Mouse (Mus musculus) splenic B cell, adult 2 months (primary cell): ENCODE data around the gene Pip5kl1.
A peak's percentile ranks its signal among the peaks of the same experiment; 100 is the strongest.

Source experiments
- DNase-seq: peaks from one replicate; pipeline ENCODE4 v3.0.0-alpha.2; 2011; ENCODE audit warnings: low read depth, low spot score
- H3K27me3 ChIP-seq: 2 replicates; pipeline ENCODE4 v1.6.1; 2012; ENCODE audit warnings: mild to moderate bottlenecking, low read length, moderate library complexity, mixed read lengths; ENCODE audit not compliant: control insufficient read depth, poor library complexity, insufficient read depth, severe bottlenecking
- H3K36me3 ChIP-seq: 2 replicates; pipeline ENCODE4 v1.6.1; 2012; ENCODE audit warnings: mild to moderate bottlenecking, low read length, moderate library complexity, mixed read lengths; ENCODE audit not compliant: control insufficient read depth, poor library complexity, insufficient read depth, severe bottlenecking

Gene Pip5kl1

DNA sequence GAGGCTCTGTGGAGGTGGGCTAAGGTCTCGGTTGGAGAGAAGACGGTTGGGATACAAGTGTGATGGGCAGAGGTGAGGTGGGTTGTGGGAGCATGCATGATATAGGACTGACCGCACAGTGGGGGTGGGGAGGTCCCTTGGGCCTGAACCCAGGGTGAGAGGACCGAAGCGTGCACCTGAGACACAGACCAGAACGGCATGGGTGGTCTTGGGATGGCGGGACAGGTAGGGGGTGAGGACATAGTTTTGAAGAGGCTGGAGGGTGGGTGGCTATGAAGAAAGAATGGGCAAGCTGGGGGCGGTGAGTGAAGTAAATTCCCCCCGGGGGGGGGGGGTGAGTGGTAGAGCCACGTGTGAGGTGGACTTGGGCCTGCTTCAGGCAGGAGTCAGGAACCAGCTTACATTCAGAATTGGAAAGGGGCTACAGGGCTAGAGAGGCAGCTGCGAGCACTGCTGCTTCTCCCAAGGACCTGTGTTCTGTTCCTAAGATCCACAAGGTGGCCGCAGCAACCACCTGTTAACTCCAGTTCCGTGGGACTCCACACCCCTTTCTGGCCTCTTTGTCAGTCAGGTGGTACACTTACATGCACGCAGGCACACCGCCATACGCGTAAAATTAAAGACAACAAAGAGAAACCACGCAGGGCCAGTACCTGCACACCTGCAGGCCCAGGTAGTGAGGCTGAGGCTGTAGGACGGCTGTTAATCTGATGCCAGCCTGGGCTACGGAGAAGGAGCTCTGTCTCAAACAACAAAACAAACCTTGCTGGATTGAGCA lies 52.9 kb downstream of the Pip5kl1 start:
- Histone ChIP-seq H3K36me3 (no peaks in the 10 kb centered on the region), H3K27me3 (no peaks in the 10 kb centered on the region)
- DNase-seq: no peak

- no peak for DNase-seq
- Histone ChIP-seq H3K36me3 (no peaks in the 10 kb centered on the region), H3K27me3 (no peaks in the 10 kb centered on the region)
Observed at GRCm38 (mm10) chr2:32628044-32628550, 53.5 kb downstream of the Pip5kl1 start.

DNA sequence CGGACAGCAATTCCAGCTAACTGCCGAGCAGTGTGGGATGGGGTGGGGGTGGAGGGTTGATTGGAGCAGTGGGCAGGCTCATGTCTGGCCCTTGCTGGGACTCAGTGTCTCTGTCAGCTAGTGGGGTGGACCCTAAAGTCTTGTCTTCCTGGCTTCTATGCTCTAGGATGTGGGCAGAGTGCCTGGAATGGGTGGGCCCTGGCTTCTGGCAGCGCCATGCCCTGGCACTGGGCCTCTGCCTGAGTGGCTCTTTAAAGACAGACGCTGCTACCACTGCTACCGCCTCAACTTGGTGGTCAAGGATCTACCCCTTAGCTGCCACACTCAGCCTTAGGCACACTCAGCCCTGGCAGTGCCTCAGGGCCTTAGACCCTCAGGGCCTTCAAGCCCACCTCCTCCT lies 54.1 kb downstream of the Pip5kl1 start:
- DNase-seq: no peak
- no peaks in the 10 kb centered on the region for H3K36me3 ChIP-seq
- H3K27me3 ChIP-seq: no peaks in the 10 kb centered on the region

DNA sequence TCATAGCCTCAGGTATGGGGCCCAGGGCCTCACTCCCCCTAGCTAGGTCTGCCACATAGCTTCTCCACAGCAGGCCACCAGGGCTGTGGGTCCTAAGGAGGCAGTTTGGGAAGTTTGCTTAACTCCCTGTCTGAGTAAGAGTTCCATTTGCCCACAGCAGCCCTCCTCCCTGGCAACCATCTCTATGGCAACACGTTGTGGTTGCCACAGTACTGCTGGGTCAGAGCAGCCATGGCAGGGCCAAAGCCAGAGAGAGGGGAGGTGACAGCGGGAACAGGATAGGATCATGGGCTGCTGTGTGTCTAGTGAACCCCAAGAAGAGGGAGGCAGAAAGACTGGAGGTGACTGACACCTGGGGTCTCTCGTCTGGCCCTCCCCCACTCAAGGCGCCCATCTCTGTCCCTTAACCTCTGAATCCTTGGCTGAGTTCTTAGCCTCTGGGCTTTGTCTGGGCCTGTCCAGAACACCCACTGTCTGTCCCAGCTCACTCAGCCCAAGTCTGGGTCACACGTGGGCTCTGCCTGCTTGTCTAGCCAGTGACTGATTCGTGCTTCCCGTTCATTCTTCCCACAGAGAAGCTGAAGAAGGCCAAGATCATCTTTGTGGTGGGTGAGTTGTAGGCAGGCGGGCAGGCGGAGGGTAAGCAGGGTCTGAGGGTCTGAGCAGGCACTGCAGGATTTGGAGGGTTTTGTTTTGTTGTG lies 54.8 kb downstream of the Pip5kl1 start:
- H3K36me3 ChIP-seq: no peaks in the 10 kb centered on the region
- H3K27me3 ChIP-seq: no peaks in the 10 kb centered on the region
- DNase-seq: no peak

- no peak for DNase-seq
- Histone ChIP-seq H3K27me3 (no peaks in the 10 kb centered on the region), H3K36me3 (no peaks in the 10 kb centered on the region)
Observed at GRCm38 (mm10) chr2:32630036-32630435, 55.4 kb downstream of the Pip5kl1 start.

DNA sequence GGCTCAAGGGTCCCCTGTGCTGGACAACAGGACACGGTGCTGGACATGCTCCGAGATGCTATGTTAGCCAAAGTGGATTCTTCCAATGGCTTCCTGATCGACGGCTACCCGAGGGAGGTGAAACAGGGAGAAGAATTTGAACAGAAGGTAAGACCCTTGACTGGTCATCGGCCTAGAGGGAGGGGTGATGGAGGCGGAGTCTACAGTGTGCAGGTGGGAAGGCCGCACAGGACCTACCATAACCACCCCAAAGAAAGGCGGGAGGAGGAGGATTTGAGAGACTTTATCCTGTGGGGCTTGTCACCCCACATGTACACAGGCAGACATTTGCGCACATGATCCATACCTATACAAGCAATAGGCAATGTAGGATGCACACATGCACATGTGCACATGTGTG lies 56.4 kb downstream of the Pip5kl1 start:
- H3K36me3 ChIP-seq: no peaks in the 10 kb centered on the region
- DNase-seq: no peak
- H3K27me3 ChIP-seq: no peaks in the 10 kb centered on the region

DNA sequence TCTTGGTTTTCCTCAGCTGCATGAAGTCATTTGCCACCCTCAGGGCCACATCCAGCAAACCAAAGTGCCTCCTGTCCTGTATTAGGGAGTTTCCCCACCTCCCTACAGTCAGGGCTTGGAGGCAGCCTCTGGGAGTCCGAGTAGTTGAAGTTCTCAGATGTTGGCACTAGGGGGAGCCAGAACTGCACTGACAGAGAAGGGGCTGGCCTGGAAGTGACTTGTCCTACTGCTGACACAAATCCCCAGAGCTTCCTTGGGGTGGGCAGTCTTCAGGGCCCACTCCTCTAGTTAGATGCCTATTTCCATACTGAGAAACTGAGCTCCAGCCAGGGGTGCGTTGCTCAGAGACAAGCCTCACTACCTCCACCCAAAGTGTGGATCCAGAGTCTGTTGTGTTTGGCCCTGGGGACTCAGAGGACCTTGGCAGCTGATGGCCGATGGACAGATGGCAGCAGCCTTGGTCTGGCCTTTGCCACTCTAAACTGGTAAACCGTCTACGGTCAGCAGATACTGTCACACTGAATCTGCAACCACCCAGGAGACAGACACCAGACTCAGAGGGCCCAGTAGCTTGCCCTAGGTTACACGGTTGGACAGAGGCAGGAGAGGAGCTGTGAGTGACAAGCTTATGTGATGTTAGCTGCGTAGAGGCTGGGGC lies 57.3 kb downstream of the Pip5kl1 start:
- no peaks in the 10 kb centered on the region for H3K36me3 ChIP-seq
- DNase-seq: peak; percentile 89
- no peaks in the 10 kb centered on the region for H3K27me3 ChIP-seq
